Mouse (Mus musculus) midbrain, postnatal 0 days (tissue): ENCODE results near the gene Tas2r137. TPM values are rescaled to one million over a fixed set of nuclear protein-coding genes. Genes with fewer than 3 reads are reported as not detected.
A peak's percentile ranks its signal among the peaks of the same experiment; 100 is the strongest.

Source experiments
- ATAC-seq: fragments of 200-750 bp; cut with Nextera tagmentation; 2 replicates; pipeline ENCODE4 v1.8.0; 2017; ENCODE audit warnings: moderate number of reproducible peaks, mild to moderate bottlenecking, moderate TSS enrichment, moderate library complexity; ENCODE audit not compliant: low FRiP score
- DNase-seq: peaks from one replicate; pipeline ENCODE4 v3.0.0-alpha.2; 2015; ENCODE audit warnings: low spot score
- H3K27ac ChIP-seq: fragments of 300-500 bp; sonication (generic); 2 replicates; pipeline ENCODE4 v1.5.1; 2014; ENCODE audit warnings: low read depth, mild to moderate bottlenecking, low read length, mixed read lengths
- H3K27me3 ChIP-seq: fragments of 300-500 bp; sonication (generic); 2 replicates; pipeline ENCODE4 v1.6.1; 2014; ENCODE audit warnings: low read length, control low read depth, mixed read lengths; ENCODE audit not compliant: insufficient read depth
- H3K36me3 ChIP-seq: fragments of 300-500 bp; sonication (generic); 2 replicates; pipeline ENCODE4 v1.6.1; 2014; ENCODE audit warnings: low read length, control low read depth, mixed read lengths; ENCODE audit not compliant: insufficient read depth
- H3K4me1 ChIP-seq: fragments of 300-500 bp; sonication (generic); 2 replicates; pipeline ENCODE4 v1.6.1; 2014; ENCODE audit warnings: mild to moderate bottlenecking, control low read depth, antibody characterized with exemption, low read length, mixed read lengths; ENCODE audit not compliant: insufficient read depth
- H3K4me2 ChIP-seq: fragments of 300-500 bp; sonication (generic); 2 replicates; pipeline ENCODE4 v1.6.1; 2014; ENCODE audit warnings: low read depth, mild to moderate bottlenecking, low read length, mixed read lengths; ENCODE audit not compliant: poor library complexity, severe bottlenecking
- H3K4me3 ChIP-seq: fragments of 300-500 bp; sonication (generic); 2 replicates; pipeline ENCODE4 v1.5.1; 2014; ENCODE audit warnings: low read depth, mild to moderate bottlenecking, low read length, moderate library complexity
- H3K9ac ChIP-seq: fragments of 300-500 bp; sonication (generic); replicated peaks from 2 replicates; pipeline ENCODE4 v1.6.1; 2014; ENCODE audit warnings: mild to moderate bottlenecking, low read length, moderate library complexity, mixed read lengths; ENCODE audit not compliant: poor library complexity, severe bottlenecking
- H3K9me3 ChIP-seq: fragments of 300-500 bp; sonication (generic); 2 replicates; pipeline ENCODE4 v1.6.1; 2016; ENCODE audit warnings: low read length, control low read depth
- CTCF ChIP-seq: IDR thresholded peaks from 2 replicates; pipeline ENCODE4 v1.5.1; 2016; ENCODE audit warnings: antibody characterized with exemption, mild to moderate bottlenecking
- WGBS: fragments of 180-500 bp; shearing (Covaris S2); extraction: QIAGEN DNeasy Blood & Tissue Kit; methylation state at CpG from one replicate; pipeline ENCODE4 v1.1.7; 2014; 5-methylcytosine and 5-hydroxymethylcytosine counted together
- polyA plus RNA-seq: library from polyadenylated mRNA; unstranded; fragments of >200 nt; fragmentation: Nextera tagmentation; extraction: Ambion mirVana; gene quantifications from 2 replicates; pipeline ENCODE4 v1.2.1, GENCODE M21; 2015
- total RNA-seq: library from RNA; depleted of rRNA; stranded (reverse); fragments of >200 nt; gene quantifications from 2 replicates; pipeline ENCODE4 v1.2.3, GENCODE M21; 2014

Tas2r137 gene
- total and polyA plus RNA-seq, 2 experiments from 2014 or later = 0.44 TPM; not detected in 1

DNA sequence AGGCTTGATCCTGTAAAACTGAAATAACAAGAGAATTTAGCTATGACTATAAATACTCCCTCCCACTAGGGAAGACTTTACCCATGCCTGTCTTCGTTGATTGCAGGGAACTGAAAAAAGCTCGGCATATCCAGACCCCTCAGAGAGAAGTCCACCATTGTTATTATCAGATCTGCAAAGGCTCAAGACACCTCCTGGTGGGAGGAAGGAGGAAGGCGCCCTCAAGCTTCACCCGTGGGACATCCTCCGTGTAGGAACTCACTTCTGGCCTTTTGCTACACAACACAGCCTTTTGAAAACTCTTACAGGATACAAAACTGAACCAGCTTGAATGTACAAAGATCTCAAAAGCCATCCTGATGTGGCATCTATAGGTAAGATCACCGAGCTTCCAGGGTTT is 25.3 kb upstream of the Tas2r137 start:
- 50% methylated on average over 6 of the region's 6 CpGs for WGBS
- TF ChIP-seq CTCF = peak; percentile 33
- Histone ChIP-seq H3K4me1 (no peaks in the 10 kb centered on the region), H3K27ac (no peak overlapping the region), H3K9me3 (no peaks in the 10 kb centered on the region), H3K4me3 (no peak overlapping the region), H3K9ac (no peak overlapping the region), H3K36me3 (no peaks in the 10 kb centered on the region), H3K27me3 (no peaks in the 10 kb centered on the region; the same call in 1 of the 2 replicates), H3K4me2 (no peak overlapping the region)
- DNase-seq (no peak), ATAC-seq (no peak)

DNA sequence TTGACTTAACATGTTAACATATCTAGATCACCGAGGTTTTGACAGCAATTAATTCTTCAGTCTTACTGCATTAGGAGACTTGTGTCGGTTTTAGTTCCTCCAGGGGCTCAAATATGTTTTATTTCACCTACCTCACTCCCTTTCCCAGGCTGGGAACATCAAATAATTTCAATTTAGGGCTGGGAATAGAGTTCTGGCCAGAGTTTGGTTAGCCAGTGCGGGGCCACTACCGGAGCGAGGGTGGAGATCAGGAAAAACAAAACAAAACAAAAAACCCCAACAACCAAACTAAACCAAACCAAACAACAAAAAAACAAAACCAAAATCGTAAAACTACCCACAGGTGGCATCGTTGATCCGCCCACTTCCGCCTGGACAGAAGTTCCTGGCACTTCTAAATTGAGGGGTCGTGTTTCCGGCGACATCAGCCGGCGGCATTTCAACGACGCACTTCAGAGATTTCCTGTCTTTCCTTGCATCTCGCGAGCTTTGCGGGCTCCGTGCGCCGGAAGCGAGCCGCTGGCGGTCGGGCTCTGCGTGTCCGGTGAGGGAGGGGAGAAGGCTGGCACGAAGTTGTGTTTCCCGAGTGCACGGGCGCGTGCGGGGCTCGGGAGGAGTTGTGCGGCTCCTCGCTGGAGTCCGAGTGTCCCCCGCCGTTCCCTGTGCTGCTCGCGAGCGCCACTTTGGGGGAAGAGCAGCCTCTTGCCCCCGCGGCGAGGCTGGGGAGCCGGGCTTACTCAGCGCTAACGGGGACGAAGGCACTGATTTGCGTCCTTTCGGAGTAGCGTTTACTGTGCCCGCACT is 19.9 kb upstream of the Tas2r137 start, which contains the start of gene Ssbp1:
Ssbp1 (plus strand) TSS at position 437 of the 804 bp plus-strand sequence.
- WGBS = under 1% methylated on average over 54 of the region's 54 CpGs
- peak within 1 kb of the TSS; percentile 75 for H3K9ac ChIP-seq
- ATAC-seq (peak; percentile 97), DNase-seq (peak; percentile 97)
- 0 out of 2 replicates have a peak, but pooled peaks cover 4% of the 10 kb centered on the region for H3K4me1 ChIP-seq
- no peaks in the 10 kb centered on the region for H3K9me3 ChIP-seq
- peak; percentile 52 for TF ChIP-seq CTCF
- H3K27ac ChIP-seq = peak within 1 kb of the TSS; percentile 87
- no peaks in the 10 kb centered on the region for H3K27me3 ChIP-seq
- peak within 1 kb of the TSS; percentile 72 for H3K4me2 ChIP-seq
- H3K4me3 ChIP-seq = peak within 1 kb of the TSS; percentile 89
- peaks cover 12% of the 10 kb centered on the region for H3K36me3 ChIP-seq

DNA sequence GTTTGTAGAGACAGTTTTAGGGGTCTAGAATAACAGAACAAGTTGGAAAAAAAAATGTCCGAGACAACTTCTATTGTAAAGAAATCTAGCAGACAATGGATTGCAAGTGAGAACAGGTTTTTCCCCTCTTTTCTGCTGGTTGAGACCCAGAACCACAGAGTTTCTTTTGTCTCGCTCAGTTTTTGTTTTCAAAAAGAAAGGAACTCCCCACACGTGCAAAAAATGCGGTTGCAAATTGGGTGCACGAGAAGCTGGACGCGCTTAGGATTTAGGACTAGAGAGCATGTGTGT is 19.4 kb upstream of the Tas2r137 start:
- Histone ChIP-seq H3K27me3 (no peaks in the 10 kb centered on the region), H3K27ac (peak overlapping the region; percentile 87), H3K9me3 (no peaks in the 10 kb centered on the region), H3K4me3 (peak overlapping the region; percentile 89), H3K9ac (peak overlapping the region; percentile 75), H3K36me3 (peaks cover 14% of the 10 kb centered on the region), H3K4me2 (peak overlapping the region; percentile 61), H3K4me1 (0 out of 2 replicates have a peak, but pooled peaks cover 4% of the 10 kb centered on the region)
- 2% methylated on average over 7 of the region's 7 CpGs for WGBS
- DNase-seq (no peak), ATAC-seq (no peak)
- no peak for TF ChIP-seq CTCF

DNA sequence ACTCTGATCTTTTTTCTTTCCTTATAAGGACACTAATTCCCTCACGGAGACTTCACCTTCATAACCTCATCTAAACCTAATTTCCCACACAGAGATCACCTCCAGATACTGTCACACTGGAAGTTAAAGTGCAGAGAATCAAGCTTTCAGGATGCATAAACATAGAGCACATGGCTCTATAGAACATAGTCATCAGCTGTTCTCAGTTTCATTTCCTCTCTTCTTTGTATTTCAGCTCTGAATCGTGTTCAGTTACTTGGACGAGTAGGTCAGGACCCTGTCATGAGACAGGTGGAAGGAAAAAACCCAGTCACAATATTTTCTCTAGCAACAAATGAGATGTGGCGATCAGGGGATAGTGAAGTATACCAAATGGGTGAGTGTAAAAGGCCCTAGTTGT is 14.9 kb upstream of the Tas2r137 start:
- no peak for ATAC-seq
- Histone ChIP-seq H3K9me3 (no peaks in the 10 kb centered on the region), H3K27me3 (no peaks in the 10 kb centered on the region), H3K4me1 (0 out of 2 replicates have a peak, but pooled peaks cover 4% of the 10 kb centered on the region), H3K27ac (no peak overlapping the region), H3K9ac (no peak overlapping the region), H3K4me3 (no peak overlapping the region), H3K36me3 (peaks cover 23% of the 10 kb centered on the region), H3K4me2 (no peak overlapping the region)
- WGBS = 91% methylated on average over 4 of the region's 4 CpGs
- no peak for DNase-seq
- TF ChIP-seq CTCF = no peak

DNA sequence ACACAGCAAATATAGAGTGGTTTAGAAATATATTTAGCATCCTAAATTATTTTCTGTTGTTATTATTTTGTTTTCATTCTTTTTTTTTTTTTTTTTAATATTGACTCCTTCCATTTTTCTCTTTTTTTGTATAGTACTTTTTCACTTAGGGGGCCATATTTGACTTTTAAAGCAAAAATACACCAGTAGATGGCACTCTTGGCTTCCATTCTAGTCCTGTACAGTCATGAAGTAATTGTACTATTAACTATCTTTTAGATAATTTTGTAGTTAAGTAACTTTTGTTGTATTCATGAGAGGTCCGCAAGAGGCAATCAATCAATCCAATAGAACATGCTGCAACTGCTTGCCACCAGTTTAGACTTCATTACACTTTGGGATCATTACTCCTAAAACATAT is 11.3 kb upstream of the Tas2r137 start:
- DNase-seq = peak; percentile 65
- WGBS = 98% methylated on average over 1 of the region's 1 CpGs
- H3K9ac ChIP-seq = no peak overlapping the region
- H3K36me3 ChIP-seq = peaks cover 41% of the 10 kb centered on the region
- H3K4me3 ChIP-seq = no peak overlapping the region
- no peak overlapping the region for H3K27ac ChIP-seq
- H3K4me1 ChIP-seq = no peaks in the 10 kb centered on the region
- no peaks in the 10 kb centered on the region for H3K27me3 ChIP-seq
- no peak for ATAC-seq
- H3K4me2 ChIP-seq = no peak overlapping the region
- no peaks in the 10 kb centered on the region for H3K9me3 ChIP-seq
- TF ChIP-seq CTCF = peak; percentile 64

DNA sequence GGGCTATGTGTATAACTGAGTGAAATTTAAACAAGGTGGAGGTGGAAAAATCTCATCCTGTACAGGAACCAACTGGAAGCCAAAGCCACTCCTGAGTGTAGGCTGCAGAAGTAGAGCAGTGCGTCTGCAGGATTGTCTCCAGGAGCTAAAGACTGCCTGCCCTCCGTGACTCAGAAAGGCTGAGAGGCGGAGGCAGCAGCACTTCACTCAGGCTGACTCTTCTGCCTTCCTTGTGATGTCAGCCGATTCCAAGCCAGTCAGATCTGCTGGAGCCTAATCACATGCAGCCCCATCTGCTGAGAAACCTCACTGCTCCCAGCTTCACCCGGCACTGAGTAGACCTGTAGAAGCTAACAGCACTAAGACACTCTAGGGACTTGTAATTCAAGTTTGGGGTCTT is 8.7 kb upstream of the Tas2r137 start:
- Histone ChIP-seq H3K4me2 (no peak overlapping the region), H3K9me3 (no peaks in the 10 kb centered on the region), H3K27me3 (no peaks in the 10 kb centered on the region), H3K4me3 (no peak overlapping the region), H3K36me3 (peaks cover 26% of the 10 kb centered on the region), H3K27ac (no peak overlapping the region), H3K9ac (no peak overlapping the region), H3K4me1 (no peaks in the 10 kb centered on the region)
- ATAC-seq (no peak), DNase-seq (no peak)
- 94% methylated on average over 5 of the region's 5 CpGs for WGBS
- no peak for TF ChIP-seq CTCF
